Mouse (Mus musculus) embryo, embryonic 10.5 days (tissue): ENCODE results near the gene Yy1.

ENCODE experiments used
- DNase-seq: peaks from one replicate; pipeline ENCODE4 v3.0.0-alpha.2; 2015; ENCODE audit warnings: low spot score

Gene Yy1

GRCm38 (mm10) chr12:108857589-108858184 is 64.9 kb downstream of the Yy1 start:
- DNase-seq: no peak

GRCm38 (mm10) chr12:108858486-108858885 is 65.7 kb downstream of the Yy1 start:
- no peak for DNase-seq

GRCm38 (mm10) chr12:108865007-108865494 is 72.3 kb downstream of the Yy1 start:
- DNase-seq: no peak

- DNase-seq: peak; percentile 32
Observed at GRCm38 (mm10) chr12:108869575-108869974, 76.8 kb downstream of the Yy1 start.
